Mouse (Mus musculus): ENCODE measurements at regions not wholly inside any gene's neighbourhood (a gene's known extent, or its start where the extent isn't known, plus 50 kb on each side); places are given as distances from the start of the nearest gene placed in this dataset.

- Histone ChIP-seq H3K36me3 (ENCODE audit: control insufficient read depth, insufficient read depth) (no peaks in the 10 kb centered on the region), H3K79me2 (ENCODE audit: control insufficient read depth, insufficient read depth) (no peaks in the 10 kb centered on the region), H3ac (ENCODE audit: control insufficient read depth, insufficient read length) (no peak overlapping the region), H3K4me2 (ENCODE audit: low read depth) (no peak overlapping the region), H3K27me3 (ENCODE audit: control insufficient read depth, insufficient read depth, insufficient read length) (no peaks in the 10 kb centered on the region), H3K4me3 (no peak overlapping the region)
- TF ChIP-seq MAX (IDR thresholded peaks at IDR 0.05; ENCODE audit: low read depth), result no peak
- no peak for TF ChIP-seq CEBPB (IDR thresholded peaks at IDR 0.05; ENCODE audit: insufficient read depth, poor library complexity, severe bottlenecking)
- TF ChIP-seq SRF (IDR thresholded peaks at IDR 0.05; ENCODE audit: control insufficient read depth, insufficient read length, low read depth), result no peak
- TF ChIP-seq TCF3 (IDR thresholded peaks at IDR 0.05; ENCODE audit: insufficient read length, low read depth), result no peak
- TF ChIP-seq USF1 (IDR thresholded peaks at IDR 0.05; ENCODE audit: low read depth), result no peak
- TF ChIP-seq MYOG (IDR thresholded peaks at IDR 0.05; ENCODE audit: control insufficient read depth in 1 of 3, insufficient read depth in 1 of 3, insufficient read length in 2 of 3, low read depth in 2 of 3), result no peak
- no peak for TF ChIP-seq E2F4 (IDR thresholded peaks at IDR 0.05; ENCODE audit: insufficient read depth)
- no peak for TF ChIP-seq REST (IDR thresholded peaks at IDR 0.05; ENCODE audit: insufficient read depth, insufficient read length)
- TF ChIP-seq POLR2A (IDR thresholded peaks at IDR 0.05; ENCODE audit: insufficient read length, low read depth), result no peak
- TF ChIP-seq TCF12 (IDR thresholded peaks at IDR 0.05; ENCODE audit: insufficient read depth, poor library complexity, severe bottlenecking), result no peak
- TF ChIP-seq MYOD1 (IDR thresholded peaks at IDR 0.05; ENCODE audit: control insufficient read depth in 1 of 3, insufficient read length in 2 of 3, low read depth in 2 of 3), result no peak
- TF ChIP-seq POLR2AphosphoS2 (IDR thresholded peaks at IDR 0.05; ENCODE audit: insufficient read length, low read depth), result no peak
These were observed 251.7 kb downstream of the Fam181b start for GRCm38 (mm10) chr7:93331351-93331750.

DNA sequence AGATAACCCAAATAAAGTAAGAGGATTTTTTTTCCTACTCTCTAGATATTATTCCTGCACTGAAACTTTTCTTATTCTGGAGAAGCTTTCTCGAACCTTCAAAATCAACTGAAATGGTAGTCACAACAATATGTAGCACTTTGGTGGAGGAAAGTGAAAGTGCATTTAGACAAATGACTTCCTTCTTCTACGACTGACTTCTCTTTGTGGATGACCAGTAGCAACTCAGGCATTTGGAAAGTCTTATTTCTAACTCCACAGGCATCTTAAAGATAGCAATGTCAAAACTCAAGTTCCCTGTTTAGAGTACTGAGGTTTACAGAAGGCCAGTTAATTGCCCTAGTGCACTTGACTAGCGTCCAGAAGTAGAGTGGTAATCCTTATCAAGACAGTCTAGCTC, 252.5 kb downstream of the Fam181b start:
- no peaks in the 10 kb centered on the region for H3K27me3 ChIP-seq (ENCODE audit: control insufficient read depth, insufficient read depth, insufficient read length)
- H3ac ChIP-seq (ENCODE audit: control insufficient read depth, insufficient read length), result no peak overlapping the region
- no peaks in the 10 kb centered on the region for H3K36me3 ChIP-seq (ENCODE audit: control insufficient read depth, insufficient read depth)
- no peak overlapping the region for H3K4me3 ChIP-seq
- H3K4me2 ChIP-seq (ENCODE audit: low read depth), result no peak overlapping the region
- H3K79me2 ChIP-seq (ENCODE audit: control insufficient read depth, insufficient read depth), result no peaks in the 10 kb centered on the region
- TF ChIP-seq MYOG (IDR thresholded peaks at IDR 0.05; ENCODE audit: control insufficient read depth in 1 of 3, insufficient read depth in 1 of 3, insufficient read length in 2 of 3, low read depth in 2 of 3) (no peak), MAX (IDR thresholded peaks at IDR 0.05; ENCODE audit: low read depth) (no peak), TCF3 (IDR thresholded peaks at IDR 0.05; ENCODE audit: insufficient read length, low read depth) (no peak), USF1 (IDR thresholded peaks at IDR 0.05; ENCODE audit: low read depth) (no peak), POLR2AphosphoS2 (IDR thresholded peaks at IDR 0.05; ENCODE audit: insufficient read length, low read depth) (no peak), MYOD1 (IDR thresholded peaks at IDR 0.05; ENCODE audit: control insufficient read depth in 1 of 3, insufficient read length in 2 of 3, low read depth in 2 of 3) (no peak), SRF (IDR thresholded peaks at IDR 0.05; ENCODE audit: control insufficient read depth, insufficient read length, low read depth) (no peak), TCF12 (IDR thresholded peaks at IDR 0.05; ENCODE audit: insufficient read depth, poor library complexity, severe bottlenecking) (no peak), E2F4 (IDR thresholded peaks at IDR 0.05; ENCODE audit: insufficient read depth) (no peak), CEBPB (IDR thresholded peaks at IDR 0.05; ENCODE audit: insufficient read depth, poor library complexity, severe bottlenecking) (no peak), REST (IDR thresholded peaks at IDR 0.05; ENCODE audit: insufficient read depth, insufficient read length) (no peak), POLR2A (IDR thresholded peaks at IDR 0.05; ENCODE audit: insufficient read length, low read depth) (no peak)

- Histone ChIP-seq H3K27me3 (ENCODE audit: control insufficient read depth, insufficient read depth, insufficient read length) (no peaks in the 10 kb centered on the region), H3K79me2 (ENCODE audit: control insufficient read depth, insufficient read depth) (no peaks in the 10 kb centered on the region), H3ac (ENCODE audit: control insufficient read depth, insufficient read length) (no peak overlapping the region), H3K4me3 (no peak overlapping the region), H3K4me2 (ENCODE audit: low read depth) (no peak overlapping the region), H3K36me3 (ENCODE audit: control insufficient read depth, insufficient read depth) (no peaks in the 10 kb centered on the region)
- TF ChIP-seq CEBPB (IDR thresholded peaks at IDR 0.05; ENCODE audit: insufficient read depth, poor library complexity, severe bottlenecking) (peak; percentile 81; the same call in 1 of the 2 replicates), TCF3 (IDR thresholded peaks at IDR 0.05; ENCODE audit: insufficient read length, low read depth) (no peak), POLR2AphosphoS2 (IDR thresholded peaks at IDR 0.05; ENCODE audit: insufficient read length, low read depth) (no peak), E2F4 (IDR thresholded peaks at IDR 0.05; ENCODE audit: insufficient read depth) (no peak), MYOG (IDR thresholded peaks at IDR 0.05; ENCODE audit: control insufficient read depth in 1 of 3, insufficient read depth in 1 of 3, insufficient read length in 2 of 3, low read depth in 2 of 3) (no peak), POLR2A (IDR thresholded peaks at IDR 0.05; ENCODE audit: insufficient read length, low read depth) (no peak)
These were observed 256.8 kb downstream of the Fam181b start for GRCm38 (mm10) chr7:93336420-93336819.
